Mouse (Mus musculus) forebrain, embryonic 10.5 days (tissue): ENCODE measurements around the gene Thada. TPM values are rescaled to one million over a fixed set of nuclear protein-coding genes. Genes with fewer than 3 reads are reported as not detected.

Experiments
- DNase-seq: peaks from one replicate; pipeline ENCODE4 v3.0.0-alpha.2; 2017; ENCODE audit warnings: low spot score; ENCODE audit errors: extremely low spot score
- H3K27ac ChIP-seq: fragments of 300-500 bp; sonication (generic); 2 replicates; pipeline ENCODE4 v1.5.1; 2016; ENCODE audit warnings: mild to moderate bottlenecking
- H3K27me3 ChIP-seq: fragments of 300-500 bp; sonication (generic); 2 replicates; pipeline ENCODE4 v1.6.1; 2016; ENCODE audit warnings: mild to moderate bottlenecking; ENCODE audit not compliant: poor library complexity, severe bottlenecking
- H3K36me3 ChIP-seq: fragments of 300-500 bp; sonication (generic); replicated peaks from 2 replicates; pipeline ENCODE4 v1.6.1; 2016; ENCODE audit warnings: mild to moderate bottlenecking, moderate library complexity
- H3K4me1 ChIP-seq: fragments of 300-500 bp; sonication (generic); 2 replicates; pipeline ENCODE4 v1.6.1; 2016
- H3K4me3 ChIP-seq: fragments of 300-500 bp; sonication (generic); 2 replicates; pipeline ENCODE4 v1.5.1; 2016; ENCODE audit warnings: mild to moderate bottlenecking, moderate library complexity
- H3K9me3 ChIP-seq: fragments of 300-500 bp; sonication (generic); 2 replicates; pipeline ENCODE4 v1.6.1; 2016; ENCODE audit warnings: mild to moderate bottlenecking, moderate library complexity
- WGBS: fragments of 180-500 bp; shearing (Covaris S2); methylation state at CpG from one replicate; pipeline ENCODE4 v1.1.7; 2016; 5-methylcytosine and 5-hydroxymethylcytosine counted together
- polyA plus RNA-seq: library from polyadenylated mRNA; unstranded; fragments of >200 nt; fragmentation: Nextera tagmentation; extraction: Ambion mirVana; gene quantifications from 2 replicates; pipeline ENCODE4 v1.2.1, GENCODE M21; 2016

Thada gene
- polyA plus RNA-seq, 1 experiment from 2014 or later: 12.1 TPM

- WGBS: 93% methylated on average over 1 of the region's 1 CpGs
- no peaks in the 10 kb centered on the region for H3K27me3 ChIP-seq
- H3K4me1 ChIP-seq: peaks cover 41% of the 10 kb centered on the region
- DNase-seq: no peak
- peaks cover 28% of the 10 kb centered on the region for H3K36me3 ChIP-seq
- no peak overlapping the region for H3K27ac ChIP-seq
- no peaks in the 10 kb centered on the region for H3K9me3 ChIP-seq
- no peak overlapping the region for H3K4me3 ChIP-seq
Measured at GRCm38 (mm10) chr17:84361006-84361405, 105.0 kb downstream of the Thada start.

- Histone ChIP-seq H3K9me3 (no peaks in the 10 kb centered on the region), H3K27ac (no peak overlapping the region), H3K36me3 (peaks cover 33% of the 10 kb centered on the region), H3K4me3 (no peak overlapping the region), H3K27me3 (no peaks in the 10 kb centered on the region), H3K4me1 (peaks cover 29% of the 10 kb centered on the region)
- WGBS: 94% methylated on average over 7 of the region's 7 CpGs
- DNase-seq: no peak
Measured at GRCm38 (mm10) chr17:84359810-84360209, 106.2 kb downstream of the Thada start.

GRCm38 (mm10) chr17:84358951-84359644 lies 106.9 kb downstream of the Thada start:
- WGBS: 92% methylated on average over 10 of the region's 10 CpGs
- DNase-seq: no peak
- no peak overlapping the region for H3K27ac ChIP-seq
- H3K4me3 ChIP-seq: no peak overlapping the region
- H3K4me1 ChIP-seq: peaks cover 22% of the 10 kb centered on the region
- H3K36me3 ChIP-seq: peaks cover 37% of the 10 kb centered on the region
- no peaks in the 10 kb centered on the region for H3K27me3 ChIP-seq
- no peaks in the 10 kb centered on the region for H3K9me3 ChIP-seq

- H3K36me3 ChIP-seq: peaks cover 37% of the 10 kb centered on the region
- no peak overlapping the region for H3K27ac ChIP-seq
- 93% methylated on average over 8 of the region's 8 CpGs for WGBS
- H3K4me1 ChIP-seq: peaks cover 17% of the 10 kb centered on the region
- H3K4me3 ChIP-seq: no peak overlapping the region
- no peak for DNase-seq
- H3K9me3 ChIP-seq: no peaks in the 10 kb centered on the region
- H3K27me3 ChIP-seq: no peaks in the 10 kb centered on the region
Measured at GRCm38 (mm10) chr17:84357776-84358175, 108.2 kb downstream of the Thada start.

- no peak overlapping the region for H3K27ac ChIP-seq
- H3K27me3 ChIP-seq: no peaks in the 10 kb centered on the region
- no peak for DNase-seq
- peaks cover 25% of the 10 kb centered on the region for H3K36me3 ChIP-seq
- WGBS: 89% methylated on average over 8 of the region's 8 CpGs
- H3K4me3 ChIP-seq: no peak overlapping the region
- H3K9me3 ChIP-seq: no peaks in the 10 kb centered on the region
- H3K4me1 ChIP-seq: peaks cover 24% of the 10 kb centered on the region
Measured at GRCm38 (mm10) chr17:84356056-84356887, 109.7 kb downstream of the Thada start.

GRCm38 (mm10) chr17:84355006-84355405 lies 111.0 kb downstream of the Thada start:
- no peaks in the 10 kb centered on the region for H3K9me3 ChIP-seq
- WGBS: 91% methylated on average over 3 of the region's 3 CpGs
- peaks cover 25% of the 10 kb centered on the region for H3K36me3 ChIP-seq
- 0 out of 2 replicates have a peak overlapping the region, but pooled peaks have one; percentile 16 for H3K27ac ChIP-seq
- no peak for DNase-seq
- peaks cover 30% of the 10 kb centered on the region for H3K4me1 ChIP-seq
- H3K4me3 ChIP-seq: no peak overlapping the region
- H3K27me3 ChIP-seq: no peaks in the 10 kb centered on the region

GRCm38 (mm10) chr17:84353902-84354311 lies 112.1 kb downstream of the Thada start:
- no peak overlapping the region for H3K27ac ChIP-seq
- 90% methylated on average over 5 of the region's 5 CpGs for WGBS
- H3K9me3 ChIP-seq: no peaks in the 10 kb centered on the region

GRCm38 (mm10) chr17:84353224-84353901 lies 112.6 kb downstream of the Thada start:
- H3K27ac ChIP-seq: no peak overlapping the region
- DNase-seq: no peak
- H3K4me1 ChIP-seq: peaks cover 30% of the 10 kb centered on the region
- no peaks in the 10 kb centered on the region for H3K27me3 ChIP-seq
- H3K4me3 ChIP-seq: no peak overlapping the region
- no peaks in the 10 kb centered on the region for H3K9me3 ChIP-seq
- H3K36me3 ChIP-seq: peaks cover 26% of the 10 kb centered on the region
- 93% methylated on average over 3 of the region's 3 CpGs for WGBS

More at GRCm38 (mm10) chr17:84353902-84354311, 112.1 kb downstream of the Thada start:
- no peak for DNase-seq
- Histone ChIP-seq H3K4me1 (peaks cover 30% of the 10 kb centered on the region), H3K27me3 (no peaks in the 10 kb centered on the region), H3K4me3 (no peak overlapping the region), H3K36me3 (peaks cover 27% of the 10 kb centered on the region)

- no peak for DNase-seq
- H3K27ac ChIP-seq: no peak overlapping the region
- no peaks in the 10 kb centered on the region for H3K27me3 ChIP-seq
- peaks cover 30% of the 10 kb centered on the region for H3K4me1 ChIP-seq
- H3K36me3 ChIP-seq: peaks cover 26% of the 10 kb centered on the region
- WGBS: 79% methylated on average over 3 of the region's 3 CpGs
- no peaks in the 10 kb centered on the region for H3K9me3 ChIP-seq
- no peak overlapping the region for H3K4me3 ChIP-seq
Measured at GRCm38 (mm10) chr17:84352790-84353154, 113.2 kb downstream of the Thada start.

- Histone ChIP-seq H3K36me3 (peaks cover 29% of the 10 kb centered on the region), H3K4me1 (peaks cover 30% of the 10 kb centered on the region), H3K4me3 (no peak overlapping the region), H3K27ac (no peak overlapping the region), H3K27me3 (no peaks in the 10 kb centered on the region), H3K9me3 (no peaks in the 10 kb centered on the region)
- WGBS: 79% methylated on average over 9 of the region's 9 CpGs
- DNase-seq: no peak
Measured at GRCm38 (mm10) chr17:84351912-84352789, 113.9 kb downstream of the Thada start.

GRCm38 (mm10) chr17:84351276-84351675 lies 114.7 kb downstream of the Thada start:
- H3K9me3 ChIP-seq: no peaks in the 10 kb centered on the region
- peaks cover 37% of the 10 kb centered on the region for H3K36me3 ChIP-seq
- H3K27ac ChIP-seq: no peak overlapping the region
- H3K27me3 ChIP-seq: no peaks in the 10 kb centered on the region
- no peak for DNase-seq
- peaks cover 30% of the 10 kb centered on the region for H3K4me1 ChIP-seq
- WGBS: 70% methylated on average over 3 of the region's 3 CpGs
- H3K4me3 ChIP-seq: no peak overlapping the region

GRCm38 (mm10) chr17:84348865-84349264 lies 117.1 kb downstream of the Thada start:
- no peaks in the 10 kb centered on the region for H3K9me3 ChIP-seq
- 95% methylated on average over 3 of the region's 3 CpGs for WGBS

More at GRCm38 (mm10) chr17:84348865-84349264, 117.1 kb downstream of the Thada start:
- no peak overlapping the region for H3K4me3 ChIP-seq
- H3K4me1 ChIP-seq: peaks cover 26% of the 10 kb centered on the region
- no peak overlapping the region for H3K27ac ChIP-seq
- DNase-seq: no peak
- no peaks in the 10 kb centered on the region for H3K27me3 ChIP-seq
- peaks cover 41% of the 10 kb centered on the region for H3K36me3 ChIP-seq
